Mouse (Mus musculus) testis, adult 2 months (tissue): Measurements from ENCODE around the gene Crtac1.

Experiments
- CTCF ChIP-seq: fragments of 200-500 bp; IDR thresholded peaks from 2 replicates; pipeline ENCODE4 v1.5.1; 2012; ENCODE audit warnings: low read depth, mild to moderate bottlenecking, inconsistent platforms, low read length, moderate library complexity; ENCODE audit not compliant: control insufficient read depth, insufficient read depth, insufficient replicate concordance
- POLR2A ChIP-seq: fragments of 200-500 bp; IDR thresholded peaks from 2 replicates; pipeline ENCODE4 v1.6.1; 2012; ENCODE audit warnings: low read depth, mild to moderate bottlenecking, inconsistent platforms, low read length, moderate library complexity; ENCODE audit not compliant: control insufficient read depth

- TF ChIP-seq POLR2A (no peak), CTCF (peak; percentile 73; the same call in 1 of the 2 replicates)
These were observed 115.7 kb downstream of the Crtac1 start for GRCm38 (mm10) chr19:42315914-42316313.
